Mouse (Mus musculus) testis, adult 2 months (tissue): ENCODE data around the gene Mum1l1. TPM values are rescaled to one million over a fixed set of nuclear protein-coding genes. Genes with fewer than 3 reads are reported as not detected.

ENCODE experiments used
- H3K27ac ChIP-seq: fragments of 200-500 bp; 2 replicates; pipeline ENCODE4 v1.5.1; 2012; ENCODE audit warnings: low read depth, low read length; ENCODE audit not compliant: control insufficient read depth, insufficient read depth
- H3K27me3 ChIP-seq: fragments of 200-500 bp; 2 replicates; pipeline ENCODE4 v1.6.1; 2012; ENCODE audit warnings: mild to moderate bottlenecking, low read length, moderate library complexity; ENCODE audit not compliant: control insufficient read depth, insufficient read depth
- H3K36me3 ChIP-seq: fragments of 200-500 bp; 2 replicates; pipeline ENCODE4 v1.6.1; 2012; ENCODE audit warnings: mild to moderate bottlenecking, low read length; ENCODE audit not compliant: control insufficient read depth, insufficient read depth
- H3K4me1 ChIP-seq: fragments of 200-500 bp; 2 replicates; pipeline ENCODE4 v1.6.1; 2012; ENCODE audit warnings: low read length; ENCODE audit not compliant: control insufficient read depth, insufficient read depth
- H3K4me3 ChIP-seq: fragments of 200-500 bp; 2 replicates; pipeline ENCODE4 v1.5.1; 2012; ENCODE audit warnings: low read depth, mild to moderate bottlenecking, low read length, moderate library complexity, mixed read lengths; ENCODE audit not compliant: control insufficient read depth
- CTCF ChIP-seq: fragments of 200-500 bp; IDR thresholded peaks from 2 replicates; pipeline ENCODE4 v1.5.1; 2012; ENCODE audit warnings: low read depth, mild to moderate bottlenecking, inconsistent platforms, low read length, moderate library complexity; ENCODE audit not compliant: control insufficient read depth, insufficient read depth, insufficient replicate concordance
- POLR2A ChIP-seq: fragments of 200-500 bp; IDR thresholded peaks from 2 replicates; pipeline ENCODE4 v1.6.1; 2012; ENCODE audit warnings: low read depth, mild to moderate bottlenecking, inconsistent platforms, low read length, moderate library complexity; ENCODE audit not compliant: control insufficient read depth
- polyA plus RNA-seq: library from polyadenylated mRNA; depleted of rRNA; stranded (reverse); fragments of >200 nt; gene quantifications from 2 replicates; pipeline ENCODE4 v1.2.3, GENCODE M21; 2012

Gene Mum1l1
- polyA plus RNA-seq, 1 experiment = 12.7 TPM

- Histone ChIP-seq H3K4me1 (no peaks in the 10 kb centered on the region; the same call in 1 of the 2 replicates), H3K27me3 (no peaks in the 10 kb centered on the region), H3K36me3 (no peaks in the 10 kb centered on the region), H3K4me3 (peak overlapping the region; percentile 66), H3K27ac (0 out of 2 replicates have a peak overlapping the region, but pooled peaks have one; percentile 21)
- TF ChIP-seq POLR2A (no peak), CTCF (no peak)
Observed at GRCm38 (mm10) chrX:139216991-139217593, 7.2 kb downstream of the Mum1l1 start.

- H3K4me1 ChIP-seq = no peaks in the 10 kb centered on the region; the same call in 1 of the 2 replicates
- H3K36me3 ChIP-seq = no peaks in the 10 kb centered on the region
- no peak for TF ChIP-seq POLR2A
- TF ChIP-seq CTCF = no peak
- no peak overlapping the region for H3K27ac ChIP-seq
- H3K27me3 ChIP-seq = no peaks in the 10 kb centered on the region
- H3K4me3 ChIP-seq = no peak overlapping the region
Observed at GRCm38 (mm10) chrX:139217776-139218175, 7.9 kb downstream of the Mum1l1 start.

DNA sequence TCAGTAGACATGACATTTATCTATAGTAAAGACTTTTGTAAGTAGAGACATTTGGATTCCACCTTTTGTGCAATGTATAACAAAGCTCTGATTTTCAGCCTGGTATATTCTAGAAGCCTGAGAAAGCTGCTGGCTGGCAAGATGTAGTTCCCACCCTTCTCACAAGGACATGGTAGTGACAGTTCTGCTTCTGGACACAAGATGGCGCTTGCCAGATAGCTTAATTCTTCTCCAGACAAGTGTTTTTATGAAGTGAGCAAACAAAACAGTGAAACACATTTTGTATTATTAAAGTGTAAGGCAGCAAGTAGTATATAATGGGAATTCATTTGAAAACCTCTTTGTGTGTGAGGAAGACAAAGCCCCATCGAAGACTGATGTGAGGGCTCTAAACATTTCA lies 9.2 kb downstream of the Mum1l1 start:
- H3K4me3 ChIP-seq = no peak overlapping the region
- no peaks in the 10 kb centered on the region; the same call in 1 of the 2 replicates for H3K4me1 ChIP-seq
- H3K36me3 ChIP-seq = no peaks in the 10 kb centered on the region
- TF ChIP-seq CTCF (no peak), POLR2A (no peak)
- H3K27ac ChIP-seq = no peak overlapping the region
- no peaks in the 10 kb centered on the region for H3K27me3 ChIP-seq

GRCm38 (mm10) chrX:139220830-139221229 lies 11.0 kb downstream of the Mum1l1 start:
- no peaks in the 10 kb centered on the region for H3K36me3 ChIP-seq
- H3K4me1 ChIP-seq = no peaks in the 10 kb centered on the region; the same call in 1 of the 2 replicates
- H3K4me3 ChIP-seq = no peak overlapping the region
- no peak overlapping the region for H3K27ac ChIP-seq
- TF ChIP-seq CTCF (no peak), POLR2A (no peak)
- H3K27me3 ChIP-seq = no peaks in the 10 kb centered on the region

DNA sequence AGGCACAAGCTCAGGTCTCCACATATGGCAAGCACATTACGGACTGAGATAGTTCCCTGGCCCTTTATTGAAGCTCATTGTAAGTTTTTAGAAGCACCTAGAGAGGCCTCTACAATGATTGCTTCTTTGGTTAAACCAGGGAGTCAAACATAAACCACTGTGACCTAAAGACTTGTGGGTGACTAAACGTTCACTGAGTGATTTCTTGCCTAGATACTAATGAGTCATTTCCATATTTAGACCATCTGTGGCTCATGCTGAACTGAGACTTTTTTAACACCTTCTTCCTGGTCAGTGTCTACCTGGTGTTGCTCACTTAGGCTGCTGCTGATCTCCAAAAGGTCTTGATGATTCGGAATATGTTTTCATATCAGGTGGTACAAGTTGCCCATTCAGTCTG lies 12.1 kb downstream of the Mum1l1 start:
- Histone ChIP-seq H3K4me3 (no peak overlapping the region), H3K4me1 (no peaks in the 10 kb centered on the region; the same call in 1 of the 2 replicates), H3K27ac (no peak overlapping the region), H3K27me3 (no peaks in the 10 kb centered on the region), H3K36me3 (no peaks in the 10 kb centered on the region)
- TF ChIP-seq CTCF = no peak
- no peak for TF ChIP-seq POLR2A

DNA sequence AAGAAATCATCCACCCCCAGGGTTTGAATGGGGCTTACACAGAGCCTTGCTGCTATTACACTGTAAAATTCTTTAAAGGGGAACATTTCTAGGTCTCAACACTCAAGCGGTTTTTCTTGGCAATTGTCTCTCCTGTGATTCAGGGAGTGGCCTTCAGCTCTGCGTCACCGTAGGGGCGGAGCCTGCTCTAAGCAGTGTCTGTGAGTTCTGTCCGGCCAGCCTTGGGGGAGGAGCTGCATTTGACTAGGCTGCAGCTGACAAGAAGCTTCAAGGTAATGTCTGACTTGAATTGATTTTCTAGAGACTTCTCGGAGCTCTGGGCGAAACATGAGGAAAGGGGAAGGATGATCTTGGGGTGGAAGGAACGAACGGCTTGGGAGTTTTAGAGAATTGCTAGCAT lies 21.3 kb downstream of the Mum1l1 start:
- Histone ChIP-seq H3K4me3 (no peak overlapping the region), H3K4me1 (no peaks in the 10 kb centered on the region), H3K27ac (no peak overlapping the region), H3K27me3 (no peaks in the 10 kb centered on the region), H3K36me3 (no peaks in the 10 kb centered on the region)
- TF ChIP-seq POLR2A = no peak
- no peak for TF ChIP-seq CTCF

- Histone ChIP-seq H3K4me3 (no peak overlapping the region), H3K4me1 (no peaks in the 10 kb centered on the region), H3K27ac (no peak overlapping the region), H3K27me3 (no peaks in the 10 kb centered on the region), H3K36me3 (no peaks in the 10 kb centered on the region)
- TF ChIP-seq CTCF (no peak; the same call in 1 of the 2 replicates), POLR2A (no peak)
Observed at GRCm38 (mm10) chrX:139247294-139247693, 37.5 kb downstream of the Mum1l1 start.
